Mouse (Mus musculus) CH12.LX (cell line): ENCODE measurements around the gene Bmpr1a. TPM values are rescaled to one million over a fixed set of nuclear protein-coding genes. Genes with fewer than 3 reads are reported as not detected.

Source experiments
- DNase-seq: peaks from one replicate; pipeline ENCODE4 v3.0.0-alpha.2; 2013; ENCODE audit errors: extremely low read depth
- H3K27ac ChIP-seq: 2 replicates; pipeline ENCODE4 v1.5.1; 2012; ENCODE audit warnings: low read depth, mild to moderate bottlenecking, control low read depth, moderate library complexity; ENCODE audit not compliant: insufficient read depth
- H3K27me3 ChIP-seq: replicated peaks from 2 replicates; pipeline ENCODE3; 2012; ENCODE audit warnings: inconsistent platforms
- H3K36me3 ChIP-seq, 2 experiments: replicated peaks in 1 of 2; 2 replicates each; pipeline versions ENCODE3 to v1.6.1; 2012; ENCODE audit warnings: inconsistent platforms in 1 of 2, low read length in 1 of 2, mild to moderate bottlenecking in 1 of 2, mixed read lengths in 1 of 2, moderate library complexity in 1 of 2; ENCODE audit not compliant: control insufficient read depth in 1 of 2, insufficient read depth in 1 of 2
- H3K4me1 ChIP-seq, 2 experiments: 2 replicates each; pipeline ENCODE4 v1.6.1; 2012; ENCODE audit warnings: inconsistent platforms in 1 of 2, moderate library complexity in 1 of 2; ENCODE audit not compliant: insufficient read depth in 2 of 2, control insufficient read depth in 1 of 2
- H3K4me2 ChIP-seq: 2 replicates; pipeline ENCODE4 v1.6.1; 2012; ENCODE audit warnings: low read depth, mild to moderate bottlenecking, control low read depth; ENCODE audit not compliant: poor library complexity, insufficient read depth, severe bottlenecking
- H3K4me3 ChIP-seq, 3 experiments: fragments of 150-350 bp in 1 of 3; sonication (generic) in 1 of 3; replicated peaks in 1 of 3; 2 replicates each; pipeline versions ENCODE3 to v1.5.1; 2011 to 2012; ENCODE audit warnings: low read depth in 2 of 3, low read length in 2 of 3, mild to moderate bottlenecking in 2 of 3, moderate library complexity in 2 of 3, control low read depth in 1 of 3, improper control_type of control experiment in 1 of 3, inconsistent platforms in 1 of 3, mixed read lengths in 1 of 3; ENCODE audit not compliant: poor library complexity in 1 of 3
- H3K79me2 ChIP-seq: replicated peaks from 2 replicates; pipeline ENCODE4 v1.6.1; 2012; ENCODE audit warnings: mild to moderate bottlenecking, moderate library complexity; ENCODE audit not compliant: control insufficient read depth, poor library complexity, insufficient read depth, severe bottlenecking; ENCODE audit errors: extremely low read depth
- H3K9ac ChIP-seq: 2 replicates; pipeline ENCODE4 v1.6.1; 2012; ENCODE audit warnings: low read depth, mild to moderate bottlenecking, control low read depth, moderate library complexity; ENCODE audit not compliant: insufficient read depth
- H3K9me3 ChIP-seq: replicated peaks from 2 replicates; pipeline ENCODE3; 2012; ENCODE audit warnings: low read length, inconsistent platforms, mixed read lengths
- BHLHE40 ChIP-seq: IDR thresholded peaks from 2 replicates; pipeline ENCODE4 v1.6.1; 2011; ENCODE audit warnings: mild to moderate bottlenecking, low read depth, low read length, improper control_type of control experiment
- CHD1 ChIP-seq: IDR thresholded peaks from 2 replicates; pipeline ENCODE4 v1.6.1; 2012; ENCODE audit warnings: low read depth, low read length, improper control_type of control experiment, inconsistent platforms
- E2F4 ChIP-seq: IDR thresholded peaks from 2 replicates; pipeline ENCODE4 v1.6.1; 2011; ENCODE audit warnings: low read depth, low read length, improper control_type of control experiment; ENCODE audit not compliant: insufficient replicate concordance
- ETS1 ChIP-seq: conservative IDR thresholded peaks from 2 replicates; pipeline ENCODE4 v1.6.1; 2012; ENCODE audit warnings: low read depth, mild to moderate bottlenecking, inconsistent platforms, low read length, improper control_type of control experiment, moderate library complexity
- IRF4 ChIP-seq: IDR thresholded peaks from 2 replicates; pipeline ENCODE4 v1.6.1; 2014; ENCODE audit warnings: low read depth, mild to moderate bottlenecking, inconsistent platforms, low read length, improper control_type of control experiment
- JUN ChIP-seq: IDR thresholded peaks from 2 replicates; pipeline ENCODE4 v1.6.1; 2011; ENCODE audit warnings: low read depth, mild to moderate bottlenecking, low read length, improper control_type of control experiment, moderate library complexity; ENCODE audit not compliant: insufficient read depth
- KAT2A ChIP-seq: IDR thresholded peaks from 2 replicates; pipeline ENCODE4 v1.6.1; 2012; ENCODE audit warnings: low read length, improper control_type of control experiment, inconsistent platforms; ENCODE audit not compliant: insufficient replicate concordance
- MAFK ChIP-seq: IDR thresholded peaks from 2 replicates; pipeline ENCODE4 v1.6.1; 2011; ENCODE audit warnings: low read length, improper control_type of control experiment; ENCODE audit not compliant: insufficient replicate concordance
- MAX ChIP-seq: IDR thresholded peaks from 2 replicates; pipeline ENCODE4 v1.6.1; 2011; ENCODE audit warnings: low read length, improper control_type of control experiment
- MAZ ChIP-seq: IDR thresholded peaks from 2 replicates; pipeline ENCODE4 v1.6.1; 2012; ENCODE audit warnings: low read depth, mild to moderate bottlenecking, inconsistent platforms, low read length, improper control_type of control experiment, moderate library complexity
- MEF2A ChIP-seq: IDR thresholded peaks from 2 replicates; pipeline ENCODE4 v1.6.1; 2014; ENCODE audit warnings: low read depth, mild to moderate bottlenecking, inconsistent platforms, low read length, improper control_type of control experiment, borderline replicate concordance
- NRF1 ChIP-seq: IDR thresholded peaks from 2 replicates; pipeline ENCODE4 v1.6.1; 2014; ENCODE audit warnings: low read depth, mild to moderate bottlenecking, inconsistent platforms, low read length, improper control_type of control experiment, moderate library complexity
- PAX5 ChIP-seq: IDR thresholded peaks from 2 replicates; pipeline ENCODE4 v1.6.1; 2012; ENCODE audit warnings: low read length, inconsistent platforms, mixed read lengths
- POLR2A ChIP-seq: IDR thresholded peaks from 2 replicates; pipeline ENCODE4 v1.6.1; 2011; ENCODE audit warnings: low read depth, mild to moderate bottlenecking, improper control_type of control experiment, low read length
- POLR2AphosphoS2 ChIP-seq: IDR thresholded peaks from 2 replicates; pipeline ENCODE4 v1.6.1; 2011; ENCODE audit warnings: low read depth, low read length, improper control_type of control experiment
- SIN3A ChIP-seq: IDR thresholded peaks from 2 replicates; pipeline ENCODE4 v1.6.1; 2012; ENCODE audit warnings: low read length, improper control_type of control experiment, inconsistent platforms
- TBP ChIP-seq: conservative IDR thresholded peaks from 2 replicates; pipeline ENCODE4 v1.6.1; 2011; ENCODE audit warnings: low read depth, low read length, improper control_type of control experiment
- TCF12 ChIP-seq: IDR thresholded peaks from 2 replicates; pipeline ENCODE4 v1.6.1; 2014; ENCODE audit warnings: low read depth, mild to moderate bottlenecking, inconsistent platforms, low read length, improper control_type of control experiment
- USF2 ChIP-seq: conservative IDR thresholded peaks from 2 replicates; pipeline ENCODE4 v1.6.1; 2011; ENCODE audit warnings: low read depth, low read length, improper control_type of control experiment
- ZC3H11A ChIP-seq: IDR thresholded peaks from 2 replicates; pipeline ENCODE4 v1.6.1; 2012; ENCODE audit warnings: low read depth, mild to moderate bottlenecking, inconsistent platforms, low read length, improper control_type of control experiment
- ZMIZ1 ChIP-seq: IDR thresholded peaks from 2 replicates; pipeline ENCODE4 v1.6.1; 2012; ENCODE audit warnings: low read depth, mild to moderate bottlenecking, inconsistent platforms, low read length, improper control_type of control experiment
- dilution Hi-C: fragments of 300-500 bp; cut with MboI; formaldehyde crosslinking; loops from 2 replicates; pipeline ENCODE4 v1.14.3; 2020; ENCODE audit warnings: low sequenced_read_pairs; ENCODE audit not compliant: extremely low pct_unique_long_range_greater_than_20kb, extremely low pct_ligation_motif_present
- in situ Hi-C: fragments of 300-500 bp; cut with MboI; formaldehyde crosslinking; loops from 3 replicates; pipeline ENCODE4 v1.14.3; 2019; ENCODE audit warnings: low sequenced_read_pairs, low pct_ligation_motif_present, low pct_unique_long_range_greater_than_20kb, mixed read lengths
- polyA plus RNA-seq: library from polyadenylated mRNA; unstranded; fragments of >175 nt; gene quantifications from 2 replicates; pipeline ENCODE4 v1.2.1, GENCODE M21; 2012; ENCODE audit warnings: low read depth; ENCODE audit not compliant: insufficient read length
- total RNA-seq, 2 experiments: library from RNA; depleted of rRNA; stranded (reverse); fragments of 300-350 nt in 1 of 2; fragments of >200 nt in 1 of 2; gene quantifications; 2 replicates each; pipeline ENCODE4 v1.2.3; 2012 to 2014

Gene Bmpr1a
- total and polyA plus RNA-seq, 3 experiments, result 26.2 to 46.7 (median 30.1) TPM

DNA sequence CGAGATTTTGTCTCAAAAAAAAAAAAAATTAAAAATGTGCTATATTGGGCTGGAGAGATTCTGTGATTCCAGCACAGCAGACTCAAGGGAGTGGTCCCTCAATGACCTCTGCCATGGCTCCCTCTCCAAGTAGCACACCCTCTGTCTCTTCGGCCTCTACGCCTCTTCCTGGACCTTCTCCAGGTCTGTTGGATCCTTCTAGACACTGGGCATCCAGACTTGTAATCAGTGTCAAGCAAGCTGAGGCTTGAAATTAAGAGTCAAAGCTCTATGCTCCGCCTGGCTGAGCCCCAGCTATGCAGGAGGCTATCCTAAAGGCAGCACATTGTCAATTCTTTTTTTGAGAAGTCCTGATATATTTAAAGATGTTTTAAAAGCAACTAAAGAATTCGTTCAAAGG is 30.4 kb upstream of the Bmpr1a start:
- no peaks in the 10 kb centered on the region for H3K27me3 ChIP-seq
- dilution Hi-C loops, result no loop called here

DNA sequence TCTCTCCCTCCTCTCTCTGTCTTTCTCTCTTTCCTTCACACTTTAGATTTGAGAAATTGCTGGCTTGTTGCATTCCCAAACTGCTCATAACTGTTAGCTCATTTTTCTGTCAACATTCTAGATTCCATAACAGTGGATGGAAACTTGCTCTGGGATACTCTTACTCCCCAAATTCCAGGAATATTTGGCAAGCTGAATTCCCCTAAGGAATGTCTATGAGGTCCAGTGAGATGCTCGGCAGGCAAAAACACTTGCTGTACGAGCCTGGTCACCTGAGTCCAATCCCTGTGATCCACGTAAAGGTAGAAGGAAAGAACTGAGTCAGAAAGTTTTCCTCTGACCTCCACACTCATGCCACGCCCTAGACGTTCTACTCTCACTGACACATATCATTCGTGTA is 29.4 kb upstream of the Bmpr1a start:
- H3K79me2 ChIP-seq, result no peaks in the 10 kb centered on the region
- in situ Hi-C loops (no loop called here), dilution Hi-C loops (no loop called here)
- no peaks in the 10 kb centered on the region for H3K36me3 ChIP-seq
- H3K9me3 ChIP-seq, result peaks cover 2% of the 10 kb centered on the region
- no peak overlapping the region for H3K4me3 ChIP-seq
- peaks cover 3% of the 10 kb centered on the region in 2 experiments; a peak in 2 of 4 replicates for H3K4me1 ChIP-seq
- H3K27ac ChIP-seq, result no peak overlapping the region
- TF ChIP-seq ZMIZ1 (no peak), USF2 (no peak), IRF4 (no peak), KAT2A (no peak), POLR2A (no peak), TCF12 (no peak), MEF2A (no peak), TBP (no peak), ETS1 (no peak)
- H3K9ac ChIP-seq, result no peak overlapping the region
- no peaks in the 10 kb centered on the region for H3K27me3 ChIP-seq
- H3K4me2 ChIP-seq, result no peak overlapping the region
- DNase-seq, result no peak

More for the DNA sequence above, 30.4 kb upstream of the Bmpr1a start:
- H3K4me3 ChIP-seq, result no peak overlapping the region
- TF ChIP-seq MAZ, result no peak
- TF ChIP-seq BHLHE40, result no peak
- no peak for TF ChIP-seq SIN3A
- TF ChIP-seq E2F4, result no peak
- no peak for TF ChIP-seq POLR2AphosphoS2
- TF ChIP-seq ZMIZ1, result no peak
- TF ChIP-seq NRF1, result no peak
- TF ChIP-seq MAFK, result no peak
- no peak for TF ChIP-seq IRF4
- no peak for TF ChIP-seq CHD1
- TF ChIP-seq MAX, result no peak
- TF ChIP-seq PAX5, result no peak
- no peak for TF ChIP-seq JUN
- TF ChIP-seq ZC3H11A, result no peak
- no peak for TF ChIP-seq TCF12
- H3K9ac ChIP-seq, result no peak overlapping the region
- no peak overlapping the region for H3K27ac ChIP-seq
- no peaks in the 10 kb centered on the region for H3K79me2 ChIP-seq
- DNase-seq, result no peak
- peaks cover 2% of the 10 kb centered on the region for H3K9me3 ChIP-seq
- no peaks in the 10 kb centered on the region for H3K36me3 ChIP-seq
- in situ Hi-C loops, result no loop called here
- H3K4me1 ChIP-seq, result no peaks in the 10 kb centered on the region
- H3K4me2 ChIP-seq, result no peak overlapping the region
